Mouse (Mus musculus) bone marrow, adult 2 months (tissue): ENCODE measurements at regions not wholly inside any gene's neighbourhood (a gene's known extent, or its start where the extent isn't known, plus 50 kb on each side); places are given as distances from the start of the nearest gene placed in this dataset.

Source experiments
- CTCF ChIP-seq: fragments of 200-500 bp; IDR thresholded peaks from 2 replicates; pipeline ENCODE4 v1.5.1; 2011; ENCODE audit warnings: low read length, control low read depth; ENCODE audit not compliant: control insufficient read depth, insufficient read depth
- POLR2A ChIP-seq: fragments of 200-500 bp; IDR thresholded peaks from 2 replicates; pipeline ENCODE4 v1.6.1; 2011; ENCODE audit warnings: low read depth, mild to moderate bottlenecking, control low read depth, low read length, borderline replicate concordance; ENCODE audit not compliant: control insufficient read depth

DNA sequence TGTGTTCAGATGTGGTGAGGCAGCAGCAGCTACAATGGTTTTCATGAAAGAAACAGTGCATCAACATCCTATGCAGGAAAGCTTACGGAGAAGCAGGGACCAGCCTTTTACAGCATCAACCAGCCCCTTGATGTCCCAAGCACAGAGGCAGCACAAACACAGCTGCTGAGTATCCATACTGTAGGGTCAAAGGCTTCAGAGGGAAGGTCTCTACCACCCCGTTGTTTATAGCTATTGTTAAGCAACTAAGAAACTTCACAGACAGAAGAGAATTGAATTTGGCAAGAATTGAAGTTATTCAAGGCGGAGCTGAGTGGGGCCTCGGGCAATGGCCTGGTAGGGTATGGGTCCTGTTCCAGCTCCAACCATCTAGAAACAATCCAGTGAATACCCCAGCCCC, 256.8 kb upstream of the Pabpc6 start:
- TF ChIP-seq POLR2A (no peak), CTCF (no peak)
